Mouse (Mus musculus): Measurements from ENCODE around the gene Agap2. TPM values are rescaled to one million over a fixed set of nuclear protein-coding genes. Genes with fewer than 3 reads are reported as not detected.

Gene Agap2
- polyA plus RNA-seq, 1 experiment, result 26.5 TPM

DNA sequence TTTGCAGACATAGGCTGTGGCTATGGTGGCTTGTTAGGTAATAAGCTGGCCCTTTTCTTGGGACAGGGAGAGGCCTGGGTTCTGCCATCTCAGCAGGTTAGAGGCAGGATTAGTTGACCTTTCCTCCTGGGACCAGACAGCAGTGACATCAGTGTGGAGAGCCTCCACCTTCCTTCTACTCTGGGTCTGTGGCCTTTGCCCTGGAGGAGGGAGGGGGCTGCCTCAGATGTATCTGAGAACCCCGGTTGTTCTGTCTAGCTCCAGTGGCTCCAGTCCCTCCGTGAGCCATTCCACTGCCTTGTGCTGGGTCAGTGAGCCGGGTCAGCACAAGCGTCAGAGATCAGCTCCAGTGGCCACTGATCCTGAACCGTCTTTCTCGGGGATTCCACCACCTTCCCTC lies 31.9 kb upstream of the Agap2 start:
- Histone ChIP-seq H3K4me3 (replicated peaks) (no peak overlapping the region), H3K36me3 (replicated peaks; ENCODE audit: low read length) (peaks cover 22% of the 10 kb centered on the region), H3K27me3 (replicated peaks) (peaks cover 33% of the 10 kb centered on the region), H3K4me1 (peaks cover 42% of the 10 kb centered on the region), H3K9me3 (no peaks in the 10 kb centered on the region)
- TF ChIP-seq GATA1 (IDR thresholded peaks at IDR 0.05; ENCODE audit: borderline replicate concordance, low read length) (no peak), FLI1 (IDR thresholded peaks at IDR 0.05; ENCODE audit: low read length) (no peak)

DNA sequence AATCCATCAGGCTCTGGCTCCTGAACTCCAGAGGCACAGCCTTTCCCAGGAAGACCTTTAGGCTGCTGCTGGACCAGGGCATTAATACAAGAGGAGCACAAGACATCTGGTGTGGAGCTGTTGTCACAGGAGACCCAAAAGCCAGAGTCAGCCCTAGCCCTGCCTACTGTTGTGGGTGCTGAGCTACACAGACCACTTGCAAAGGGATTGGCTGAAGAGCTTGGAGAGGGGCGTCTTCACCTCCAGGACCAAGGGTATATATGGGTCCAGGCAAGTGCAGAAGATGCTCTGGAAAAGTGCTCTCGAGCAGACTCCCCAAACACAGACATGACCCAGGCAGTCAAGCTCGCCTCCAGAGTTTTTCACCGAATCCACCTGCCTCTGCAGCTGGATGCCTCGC lies 27.1 kb upstream of the Agap2 start, which contains the start of gene Cyp27b1:
Gene Cyp27b1 (plus strand): TSS at position 297 of the 400 bp plus-strand sequence.
- Histone ChIP-seq H3K4me1 (peaks cover 55% of the 10 kb centered on the region), H3K4me3 (replicated peaks) (peak within 1 kb of the TSS; percentile 83), H3K9me3 (no peaks in the 10 kb centered on the region), H3K36me3 (replicated peaks; ENCODE audit: low read length) (peaks cover 22% of the 10 kb centered on the region), H3K27me3 (replicated peaks) (peaks cover 53% of the 10 kb centered on the region)
- TF ChIP-seq GATA1 (IDR thresholded peaks at IDR 0.05; ENCODE audit: borderline replicate concordance, low read length), result no peak
- TF ChIP-seq FLI1 (IDR thresholded peaks at IDR 0.05; ENCODE audit: low read length), result no peak

- Histone ChIP-seq H3K4me3 (replicated peaks) (peak overlapping the region; percentile 83), H3K4me1 (peaks cover 48% of the 10 kb centered on the region), H3K36me3 (replicated peaks; ENCODE audit: low read length) (peaks cover 17% of the 10 kb centered on the region), H3K27me3 (replicated peaks) (peaks cover 59% of the 10 kb centered on the region), H3K9me3 (no peaks in the 10 kb centered on the region)
- TF ChIP-seq FLI1 (IDR thresholded peaks at IDR 0.05; ENCODE audit: low read length), result no peak
- no peak for TF ChIP-seq GATA1 (IDR thresholded peaks at IDR 0.05; ENCODE audit: borderline replicate concordance, low read length)
Observed at GRCm38 (mm10) chr10:127048608-127049394, 26.3 kb upstream of the Agap2 start.

- peaks cover 66% of the 10 kb centered on the region for H3K27me3 ChIP-seq (replicated peaks)
- TF ChIP-seq GATA1 (IDR thresholded peaks at IDR 0.05; ENCODE audit: borderline replicate concordance, low read length) (no peak), FLI1 (IDR thresholded peaks at IDR 0.05; ENCODE audit: low read length) (no peak)
- H3K4me1 ChIP-seq, result peaks cover 48% of the 10 kb centered on the region
- H3K9me3 ChIP-seq, result no peaks in the 10 kb centered on the region
- H3K36me3 ChIP-seq (replicated peaks; ENCODE audit: low read length), result peaks cover 14% of the 10 kb centered on the region
- peak overlapping the region; percentile 83 for H3K4me3 ChIP-seq (replicated peaks)
Observed at GRCm38 (mm10) chr10:127049395-127050118, 25.5 kb upstream of the Agap2 start.

- H3K4me1 ChIP-seq, result peaks cover 48% of the 10 kb centered on the region
- no peaks in the 10 kb centered on the region for H3K9me3 ChIP-seq
- no peak for TF ChIP-seq GATA1 (IDR thresholded peaks at IDR 0.05; ENCODE audit: borderline replicate concordance, low read length)
- no peak for TF ChIP-seq FLI1 (IDR thresholded peaks at IDR 0.05; ENCODE audit: low read length)
- peak overlapping the region; percentile 83 for H3K4me3 ChIP-seq (replicated peaks)
- peaks cover 8% of the 10 kb centered on the region for H3K36me3 ChIP-seq (replicated peaks; ENCODE audit: low read length)
- peaks cover 71% of the 10 kb centered on the region for H3K27me3 ChIP-seq (replicated peaks)
Observed at GRCm38 (mm10) chr10:127050119-127050474, 25.0 kb upstream of the Agap2 start.

DNA sequence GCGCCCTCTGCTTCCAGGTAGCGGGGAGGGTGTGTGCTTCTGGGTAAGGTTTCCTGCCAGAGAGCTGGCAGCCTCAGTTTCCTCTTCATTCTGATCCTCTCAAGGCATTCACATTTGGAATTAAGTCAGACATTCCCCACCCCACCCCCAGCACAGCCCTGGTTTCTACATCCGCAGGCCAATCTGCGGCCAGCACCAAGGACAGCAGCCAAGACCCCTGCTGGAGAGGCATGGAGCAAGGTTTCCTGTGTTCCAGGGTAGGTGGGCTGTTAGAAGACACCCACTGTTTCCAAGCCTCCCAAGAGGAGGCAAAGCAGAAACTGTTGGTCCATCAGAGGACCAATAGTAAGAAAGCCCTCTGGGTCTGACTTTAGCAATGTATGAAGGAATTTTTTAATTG lies 20.4 kb upstream of the Agap2 start:
- Histone ChIP-seq H3K4me3 (replicated peaks) (no peak overlapping the region), H3K4me1 (peaks cover 42% of the 10 kb centered on the region), H3K9me3 (peaks cover 14% of the 10 kb centered on the region), H3K27me3 (replicated peaks) (peaks cover 92% of the 10 kb centered on the region), H3K36me3 (replicated peaks; ENCODE audit: low read length) (peaks cover 4% of the 10 kb centered on the region)
- TF ChIP-seq FLI1 (IDR thresholded peaks at IDR 0.05; ENCODE audit: low read length) (no peak), GATA1 (IDR thresholded peaks at IDR 0.05; ENCODE audit: borderline replicate concordance, low read length) (no peak)

DNA sequence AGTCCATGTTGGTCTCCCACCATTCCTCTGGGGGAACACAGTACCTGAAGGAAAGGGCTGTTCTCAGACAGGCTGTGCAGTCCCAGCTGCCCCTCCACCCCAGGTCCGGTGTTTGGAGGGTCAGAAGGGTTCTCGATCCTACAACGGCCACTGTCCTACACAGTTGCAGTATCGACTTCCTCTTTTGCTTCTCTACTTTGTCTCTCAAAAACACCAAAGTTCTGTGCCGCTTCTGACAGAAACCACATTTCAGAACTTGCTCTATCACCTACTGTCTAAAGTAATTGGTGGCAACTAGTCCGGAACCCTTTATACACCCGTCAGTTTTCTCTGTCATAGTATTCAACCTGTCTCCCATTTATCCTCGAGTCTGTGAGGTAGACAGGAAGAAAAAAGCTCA lies 19.7 kb upstream of the Agap2 start:
- H3K27me3 ChIP-seq (replicated peaks), result peaks cover 91% of the 10 kb centered on the region
- H3K36me3 ChIP-seq (replicated peaks; ENCODE audit: low read length), result peaks cover 4% of the 10 kb centered on the region
- H3K4me3 ChIP-seq (replicated peaks), result no peak overlapping the region
- H3K9me3 ChIP-seq, result peaks cover 14% of the 10 kb centered on the region
- TF ChIP-seq GATA1 (IDR thresholded peaks at IDR 0.05; ENCODE audit: borderline replicate concordance, low read length), result no peak
- TF ChIP-seq FLI1 (IDR thresholded peaks at IDR 0.05; ENCODE audit: low read length), result no peak
- H3K4me1 ChIP-seq, result peaks cover 38% of the 10 kb centered on the region

- peaks cover 91% of the 10 kb centered on the region for H3K27me3 ChIP-seq (replicated peaks)
Observed at GRCm38 (mm10) chr10:127056490-127056889, 18.6 kb upstream of the Agap2 start.

DNA sequence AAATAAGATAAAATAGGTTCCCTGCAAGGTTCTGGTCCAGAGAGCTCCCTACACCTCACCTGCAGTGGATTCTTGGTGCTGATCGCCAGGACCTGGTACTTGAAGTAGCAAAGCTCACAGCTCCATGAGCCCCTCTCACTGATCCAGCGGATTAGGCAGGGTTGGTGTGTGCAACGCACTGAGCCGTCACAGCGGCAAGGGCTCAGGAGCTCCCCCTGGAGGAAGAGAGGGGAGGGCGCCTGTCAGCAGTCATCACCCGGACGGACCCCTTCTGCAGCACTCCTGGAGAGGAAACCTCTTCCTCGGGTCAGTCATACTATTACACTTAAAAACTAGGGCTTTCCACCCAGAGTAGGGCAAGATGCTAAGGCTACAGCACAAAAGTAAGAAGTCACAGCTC lies 16.9 kb upstream of the Agap2 start:
- H3K36me3 ChIP-seq (replicated peaks; ENCODE audit: low read length), result peaks cover 4% of the 10 kb centered on the region
- H3K4me1 ChIP-seq, result peaks cover 33% of the 10 kb centered on the region
- no peak for TF ChIP-seq FLI1 (IDR thresholded peaks at IDR 0.05; ENCODE audit: low read length)
- no peak for TF ChIP-seq GATA1 (IDR thresholded peaks at IDR 0.05; ENCODE audit: borderline replicate concordance, low read length)
- H3K4me3 ChIP-seq (replicated peaks), result peak overlapping the region; percentile 30
- H3K9me3 ChIP-seq, result peaks cover 14% of the 10 kb centered on the region
- H3K27me3 ChIP-seq (replicated peaks), result peaks cover 81% of the 10 kb centered on the region

More at GRCm38 (mm10) chr10:127056490-127056889, 18.6 kb upstream of the Agap2 start:
- Histone ChIP-seq H3K4me1 (peaks cover 34% of the 10 kb centered on the region), H3K9me3 (peaks cover 14% of the 10 kb centered on the region), H3K36me3 (replicated peaks; ENCODE audit: low read length) (peaks cover 4% of the 10 kb centered on the region), H3K4me3 (replicated peaks) (no peak overlapping the region)
- TF ChIP-seq FLI1 (IDR thresholded peaks at IDR 0.05; ENCODE audit: low read length), result no peak
- TF ChIP-seq GATA1 (IDR thresholded peaks at IDR 0.05; ENCODE audit: borderline replicate concordance, low read length), result no peak

GRCm38 (mm10) chr10:127058708-127059107 lies 16.4 kb upstream of the Agap2 start:
- H3K4me1 ChIP-seq, result peaks cover 36% of the 10 kb centered on the region
- H3K4me3 ChIP-seq (replicated peaks), result peak overlapping the region; percentile 93
- TF ChIP-seq GATA1 (IDR thresholded peaks at IDR 0.05; ENCODE audit: borderline replicate concordance, low read length) (no peak), FLI1 (IDR thresholded peaks at IDR 0.05; ENCODE audit: low read length) (no peak)
- H3K36me3 ChIP-seq (replicated peaks; ENCODE audit: low read length), result peaks cover 4% of the 10 kb centered on the region
- peaks cover 78% of the 10 kb centered on the region for H3K27me3 ChIP-seq (replicated peaks)
- peaks cover 14% of the 10 kb centered on the region for H3K9me3 ChIP-seq
